Mouse (Mus musculus) CD4-positive helper T cell, adult 2 months (primary cell): Measurements from ENCODE around the gene Gm9964.
"Not testable (repeated sequence)": the region's sequence is repeated elsewhere in the genome, so short reads cannot be mapped to it uniquely, and the experiment has no call there.

Experiments
- DNase-seq: peaks from one replicate; pipeline ENCODE4 v3.0.0-alpha.2; 2012; ENCODE audit warnings: low read depth, missing footprints, low spot score

Gm9964 gene

DNA sequence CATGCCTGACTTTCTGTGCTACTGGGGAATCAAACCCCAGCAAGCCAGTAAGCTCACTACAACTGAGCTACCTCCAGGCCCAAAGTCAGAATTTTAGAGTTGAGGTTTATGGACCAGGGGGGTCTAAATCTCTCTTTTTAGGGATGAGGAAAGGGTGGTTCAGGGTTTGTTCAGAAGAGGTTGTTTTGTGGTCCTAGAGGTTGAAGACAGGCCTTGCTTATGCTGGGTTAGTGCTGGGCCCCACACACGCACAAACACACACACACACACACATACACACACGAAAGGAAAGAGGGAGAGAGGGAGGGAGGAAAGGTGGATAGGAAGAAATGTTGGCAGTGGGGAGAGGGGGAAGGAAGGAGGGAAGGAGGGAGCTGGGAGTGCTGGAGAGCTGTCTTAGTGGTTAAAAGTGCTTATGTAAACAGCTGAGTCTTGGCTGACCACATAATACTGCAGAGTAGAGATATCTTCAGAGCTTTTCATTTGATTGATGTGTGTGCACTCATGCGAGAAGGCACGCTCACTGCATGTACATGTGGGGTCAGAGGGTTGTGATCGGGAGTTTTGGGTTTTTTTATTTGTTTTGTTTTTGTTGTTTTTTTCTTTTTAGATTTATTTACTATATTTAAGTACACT is at the start of gene Gm9964:
Gene Gm9964 (minus strand): TSS at position 51 of the 636 bp plus-strand sequence.
- no peak for DNase-seq

DNA sequence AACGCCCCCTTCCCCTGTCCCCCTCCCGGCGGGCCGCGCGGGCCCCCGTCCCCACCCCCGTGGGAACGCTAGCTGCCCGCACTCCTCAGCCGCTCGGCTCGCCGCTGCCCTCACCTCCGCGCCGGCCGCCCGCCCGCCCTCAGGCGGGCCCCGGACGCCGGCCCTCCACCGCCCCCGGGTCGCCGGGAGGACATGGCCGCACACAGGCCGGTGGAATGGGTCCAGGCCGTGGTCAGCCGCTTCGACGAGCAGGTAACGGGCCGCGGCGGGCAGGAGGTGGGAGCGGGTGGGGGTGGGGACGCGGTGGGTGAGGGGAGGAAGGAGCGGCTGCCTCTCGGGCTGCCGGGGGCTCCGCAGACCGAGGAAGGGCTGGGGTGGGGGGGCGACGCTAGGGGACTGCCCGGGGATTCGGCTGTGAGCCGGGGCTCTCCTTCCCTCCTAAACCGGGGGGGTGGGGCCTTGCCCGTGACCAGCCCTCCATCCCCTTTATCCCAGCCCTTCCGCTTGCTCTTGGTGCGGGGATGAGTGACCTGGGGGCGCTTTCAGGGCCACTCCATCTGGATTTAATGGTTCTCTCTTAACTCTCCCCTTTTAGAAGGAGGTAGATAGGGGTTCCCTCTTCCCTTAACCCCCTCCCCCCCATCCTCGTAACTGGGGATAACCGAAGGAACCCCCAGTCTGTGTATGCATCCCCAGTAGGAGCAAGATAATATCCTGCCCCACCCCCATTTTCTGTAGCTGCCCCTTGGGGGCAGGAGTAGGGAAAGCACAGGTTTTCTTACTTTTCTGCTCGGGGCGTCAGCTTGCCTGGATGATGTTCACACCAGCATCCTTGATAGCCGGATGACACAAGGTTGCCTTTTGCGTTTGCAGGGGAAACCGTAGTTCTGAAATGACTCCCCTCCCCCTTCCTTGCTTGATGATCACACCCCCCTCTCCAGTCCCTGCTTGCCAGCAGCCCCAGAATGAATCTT is 43.4 kb upstream of the Gm9964 start:
- DNase-seq: peak; percentile 57

- DNase-seq: peak; percentile 91
Observed at GRCm38 (mm10) chr11:79339234-79339807, 42.6 kb upstream of the Gm9964 start, which contains the start of gene Nf1. Nf1 (plus strand) TSS chr11:79339693.

GRCm38 (mm10) chr11:79338621-79339020 is 41.9 kb upstream of the Gm9964 start:
- DNase-seq: peak; percentile 13

DNA sequence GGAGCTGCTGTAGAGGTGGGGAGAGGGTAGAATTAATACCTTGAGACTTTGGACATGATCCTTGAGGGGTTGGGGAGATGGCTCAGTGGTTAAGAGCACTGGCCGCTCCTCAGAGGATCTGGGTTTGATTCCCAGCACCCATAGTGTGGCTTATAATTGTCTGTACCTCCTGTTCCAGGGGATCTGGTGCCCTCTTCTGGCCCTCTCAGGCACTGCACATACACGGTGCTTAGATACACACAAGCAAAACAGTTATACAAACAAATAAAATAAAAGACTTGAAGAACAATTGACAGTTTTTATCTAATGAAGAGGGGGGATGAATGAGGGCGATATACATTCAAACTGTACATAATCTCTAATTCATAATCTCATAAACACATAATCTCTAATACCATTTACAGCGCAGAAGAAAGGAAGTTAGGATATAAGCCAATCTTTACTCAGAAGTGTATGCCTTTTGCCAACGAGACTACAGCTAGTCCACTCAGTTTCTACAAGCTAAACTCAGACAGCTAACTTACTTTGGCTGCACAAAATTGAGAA is 40.1 kb upstream of the Gm9964 start:
- peak; percentile 39 for DNase-seq

- DNase-seq: no peak
Observed at GRCm38 (mm10) chr11:79335077-79335476, 38.4 kb upstream of the Gm9964 start.

DNA sequence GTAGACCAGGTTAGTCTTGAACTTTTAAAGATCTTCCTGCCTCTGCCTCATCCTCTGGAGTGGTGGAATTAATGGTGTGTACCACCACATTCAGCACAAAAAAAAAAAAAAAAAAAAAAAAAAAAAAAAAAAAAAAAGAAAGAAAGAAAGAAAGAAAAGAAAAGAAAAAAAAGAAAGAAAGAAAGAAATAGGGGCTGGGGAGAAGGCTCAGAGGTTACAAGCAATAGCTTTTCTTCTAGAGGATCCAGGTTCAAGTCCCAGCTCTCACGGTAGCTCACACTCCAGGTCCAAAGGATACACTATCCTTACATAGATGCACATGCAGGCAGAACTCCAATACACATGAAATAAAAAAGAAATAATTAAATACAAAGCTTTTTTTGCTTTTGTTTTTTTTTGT is 32.9 kb upstream of the Gm9964 start:
- DNase-seq: no peak

DNA sequence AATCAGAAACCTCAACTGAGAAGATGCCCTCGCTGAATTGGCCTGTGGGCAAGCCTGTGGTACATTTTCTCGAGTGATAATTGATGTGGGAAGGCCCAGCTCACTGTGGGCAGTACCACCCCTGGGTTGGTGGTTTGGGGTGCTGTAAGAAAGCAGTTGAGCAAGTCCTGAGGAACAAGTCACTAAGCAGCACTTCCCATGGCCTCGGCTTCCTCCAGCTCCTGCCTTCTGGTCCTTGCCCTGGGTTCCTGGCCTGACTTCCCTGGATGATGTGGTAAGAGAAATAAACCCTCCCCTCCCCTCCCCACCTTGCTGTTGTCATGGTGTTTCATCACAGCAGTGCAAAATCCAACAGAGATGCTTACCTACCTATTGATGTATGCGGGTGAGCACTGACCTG is 31.4 kb upstream of the Gm9964 start:
- no peak for DNase-seq

GRCm38 (mm10) chr11:79327106-79327505 is 30.4 kb upstream of the Gm9964 start:
- DNase-seq: no peak

- no peak for DNase-seq
Observed at GRCm38 (mm10) chr11:79325663-79326062, 29.0 kb upstream of the Gm9964 start.

DNA sequence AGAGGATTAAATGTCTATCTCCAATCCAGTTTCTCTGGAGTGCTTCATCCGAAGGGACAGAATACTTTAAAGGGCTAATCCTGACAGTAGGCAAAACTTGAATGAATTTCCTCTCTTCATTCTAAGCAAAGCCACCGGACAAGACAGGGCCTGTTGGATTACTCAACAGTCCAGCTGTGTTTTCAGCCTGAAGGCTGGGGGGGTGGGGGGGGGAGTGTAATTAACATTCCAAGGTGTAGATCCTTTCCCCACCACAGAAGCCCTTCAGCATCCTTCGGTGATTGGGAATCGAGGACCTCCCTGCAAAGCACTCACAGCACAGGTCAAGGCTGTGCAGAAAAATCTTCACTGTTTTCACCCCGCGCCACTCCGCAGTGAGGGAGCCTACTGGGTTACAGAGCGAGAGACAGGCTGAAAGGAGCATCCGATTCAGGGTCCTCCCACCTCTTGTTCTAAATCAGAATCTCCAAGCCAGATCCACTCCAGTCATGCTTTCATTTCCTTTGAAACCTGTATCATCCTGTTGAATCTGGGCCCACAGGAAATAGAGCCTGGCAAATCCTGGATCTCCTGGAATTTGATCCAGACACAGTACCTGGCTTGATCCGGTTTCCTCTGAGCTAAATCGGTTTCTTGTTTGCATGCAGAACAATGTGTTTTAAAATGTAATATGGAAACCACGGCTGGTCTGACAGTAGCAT is 27.4 kb upstream of the Gm9964 start:
- DNase-seq: no peak

DNA sequence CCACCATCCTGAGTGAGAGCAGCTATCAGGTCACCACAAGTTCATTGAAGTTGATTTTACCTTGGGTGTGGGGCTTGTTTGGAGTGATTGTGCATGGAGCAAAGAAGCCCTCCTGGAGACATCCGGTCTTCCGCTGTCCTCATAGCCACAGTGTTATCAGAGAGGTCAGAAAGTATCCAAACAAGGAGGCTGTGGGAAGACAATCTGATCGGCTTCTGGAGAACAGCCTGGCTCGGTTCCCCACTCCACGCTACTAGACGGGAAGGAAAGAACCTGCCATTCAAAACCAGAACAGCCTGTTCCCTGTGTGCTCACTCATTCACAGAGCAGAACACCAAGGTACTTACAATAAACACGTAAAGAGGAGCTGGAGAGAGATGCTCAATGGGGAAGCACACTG is 23.1 kb upstream of the Gm9964 start:
- no peak for DNase-seq

GRCm38 (mm10) chr11:79316807-79317345 is 20.2 kb upstream of the Gm9964 start:
- DNase-seq: no peak

GRCm38 (mm10) chr11:79310467-79310866 is 13.8 kb upstream of the Gm9964 start:
- DNase-seq: no peak

- no peak for DNase-seq
Observed at GRCm38 (mm10) chr11:79307560-79308200, 11.0 kb upstream of the Gm9964 start.

- no peak for DNase-seq
Observed at GRCm38 (mm10) chr11:79306996-79307395, 10.3 kb upstream of the Gm9964 start.

DNA sequence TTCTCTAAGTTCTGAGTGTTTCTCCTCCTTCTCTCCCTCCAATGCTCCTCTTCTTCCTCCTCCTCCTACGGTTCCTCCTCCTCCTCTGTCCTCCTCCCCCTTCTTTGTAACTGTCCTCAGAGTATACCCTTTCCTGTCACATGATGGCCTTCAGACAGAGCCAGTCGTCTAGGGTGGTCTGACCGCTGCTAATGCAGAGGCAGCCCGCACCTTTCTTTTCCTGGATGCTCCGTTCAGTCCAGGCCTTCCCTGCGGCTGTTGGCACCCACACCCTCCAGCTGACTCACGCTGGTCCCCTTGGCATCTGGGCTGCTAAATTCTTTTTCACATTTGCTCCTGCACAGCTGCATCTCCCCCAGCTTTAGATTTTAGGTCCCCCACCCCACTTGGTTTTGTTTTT is 9.8 kb upstream of the Gm9964 start:
- no peak for DNase-seq

GRCm38 (mm10) chr11:79305697-79306340 is 9.1 kb upstream of the Gm9964 start:
- no peak for DNase-seq

DNA sequence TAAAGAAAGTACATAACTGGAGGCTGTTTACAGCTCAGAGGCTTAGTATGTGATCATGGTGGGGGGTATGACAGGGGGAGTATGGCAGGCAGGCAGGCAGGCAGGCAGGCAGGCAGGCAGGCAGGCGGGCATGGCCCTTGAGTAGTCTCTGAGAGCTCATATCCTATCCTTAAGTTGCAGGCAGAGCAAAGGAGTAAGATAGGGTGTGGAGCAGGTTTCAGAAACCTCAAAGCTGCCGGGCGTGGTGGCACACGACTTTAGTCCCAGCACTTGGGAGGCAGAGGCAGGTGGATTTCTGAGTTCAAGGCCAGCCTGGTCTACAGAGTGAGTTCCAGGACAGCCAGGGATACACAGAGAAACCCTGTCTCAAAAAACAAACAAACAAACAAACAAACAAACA is 7.5 kb upstream of the Gm9964 start:
- not testable (repeated sequence) for DNase-seq

DNA sequence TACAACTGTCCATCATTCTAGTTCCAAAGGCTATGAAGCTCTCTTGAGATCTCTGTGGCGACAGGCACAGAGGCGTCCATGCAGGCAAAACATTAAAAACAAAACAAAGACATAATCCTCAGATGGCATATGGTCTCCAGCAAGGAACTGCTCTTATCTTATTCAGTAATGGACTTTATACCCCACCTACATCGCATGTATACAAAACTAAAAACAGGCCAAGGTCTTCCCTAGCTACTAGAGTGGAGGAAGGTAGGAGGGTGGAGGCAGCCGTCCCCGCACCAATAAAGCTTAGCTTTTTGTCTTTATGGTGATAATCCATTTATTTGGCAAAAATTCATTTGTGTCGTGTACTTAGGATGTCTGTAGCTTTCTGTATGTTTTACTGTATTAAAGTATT is 6.4 kb upstream of the Gm9964 start:
- DNase-seq: no peak
